Mouse (Mus musculus) E14TG2a.4 (cell line): ENCODE data around the gene Akna.

Experiments
- CTCF ChIP-seq: conservative IDR thresholded peaks from 2 replicates; pipeline ENCODE4 v1.5.1; 2014; ENCODE audit warnings: low read length
- NANOG ChIP-seq: IDR thresholded peaks from 2 replicates; pipeline ENCODE4 v1.6.1; 2014; ENCODE audit warnings: borderline replicate concordance, low read length, mixed read lengths
- POU5F1 ChIP-seq: IDR thresholded peaks from 2 replicates; pipeline ENCODE4 v1.6.1; 2014; ENCODE audit warnings: low read length, borderline replicate concordance

DNA sequence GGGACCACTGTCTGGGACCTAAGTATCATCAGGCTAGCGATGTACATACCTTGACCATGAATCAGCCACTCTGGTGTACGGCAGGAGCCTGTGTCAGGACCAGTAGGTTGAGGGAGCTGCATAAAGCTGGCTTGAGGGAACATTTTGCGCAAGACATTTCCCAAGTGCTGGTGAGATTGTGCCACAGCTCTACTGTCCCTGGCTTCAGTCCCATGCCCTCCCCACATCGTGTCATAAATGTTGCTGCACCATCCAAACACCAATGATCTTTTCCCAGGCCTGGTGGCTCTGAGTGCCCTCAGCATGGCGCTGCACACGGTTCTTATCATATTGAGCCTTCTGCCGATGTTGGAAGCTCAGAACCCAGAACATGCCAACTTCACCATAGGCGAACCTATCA is 58.9 kb downstream of the Akna start, which contains the start of gene Orm1:
- TF ChIP-seq CTCF, result no peak
- no peak for TF ChIP-seq NANOG
- no peak for TF ChIP-seq POU5F1
